Mouse (Mus musculus) bone marrow macrophage, adult 2 months (primary cell): Measurements from ENCODE around the gene Pttg1ip. TPM values are rescaled to one million over a fixed set of nuclear protein-coding genes. Genes with fewer than 3 reads are reported as not detected.
A peak's percentile ranks its signal among the peaks of the same experiment; 100 is the strongest.

ENCODE experiments used
- H3K27ac ChIP-seq: 2 replicates; pipeline ENCODE4 v1.5.1; 2012; ENCODE audit warnings: low read depth, low read length; ENCODE audit not compliant: insufficient read depth
- H3K4me1 ChIP-seq: 2 replicates; pipeline ENCODE4 v1.6.1; 2012; ENCODE audit warnings: low read length; ENCODE audit not compliant: control insufficient read depth, insufficient read depth
- H3K4me3 ChIP-seq: 2 replicates; pipeline ENCODE4 v1.5.1; 2012; ENCODE audit warnings: mild to moderate bottlenecking, low read length, moderate library complexity; ENCODE audit not compliant: insufficient read depth
- CTCF ChIP-seq: IDR thresholded peaks from 2 replicates; pipeline ENCODE4 v1.5.1; 2012; ENCODE audit warnings: low read depth, mild to moderate bottlenecking, low read length, moderate library complexity
- POLR2A ChIP-seq: IDR thresholded peaks from 2 replicates; pipeline ENCODE4 v1.6.1; 2012; ENCODE audit warnings: mild to moderate bottlenecking, low read depth, low read length, borderline replicate concordance
- polyA plus RNA-seq: library from polyadenylated mRNA; stranded (reverse); fragments of >200 nt; gene quantifications from 2 replicates; pipeline ENCODE4 v1.2.4, GENCODE M21; 2012; ENCODE audit not compliant: missing spikeins, insufficient read depth, insufficient read length

Gene Pttg1ip
- polyA plus RNA-seq, 1 experiment = 102 TPM

GRCm38 (mm10) chr10:77544916-77545315 lies 36.6 kb upstream of the Pttg1ip start:
- no peak overlapping the region for H3K4me3 ChIP-seq
- peaks cover 74% of the 10 kb centered on the region for H3K4me1 ChIP-seq
- peak overlapping the region; percentile 85 for H3K27ac ChIP-seq
- TF ChIP-seq POLR2A (no peak), CTCF (no peak)

- no peak overlapping the region for H3K4me3 ChIP-seq
- no peak for TF ChIP-seq POLR2A
- TF ChIP-seq CTCF = no peak
- peaks cover 66% of the 10 kb centered on the region for H3K4me1 ChIP-seq
- H3K27ac ChIP-seq = peak overlapping the region; percentile 9; the same call in 1 of the 2 replicates
Measured at GRCm38 (mm10) chr10:77548576-77548975, 32.9 kb upstream of the Pttg1ip start.

DNA sequence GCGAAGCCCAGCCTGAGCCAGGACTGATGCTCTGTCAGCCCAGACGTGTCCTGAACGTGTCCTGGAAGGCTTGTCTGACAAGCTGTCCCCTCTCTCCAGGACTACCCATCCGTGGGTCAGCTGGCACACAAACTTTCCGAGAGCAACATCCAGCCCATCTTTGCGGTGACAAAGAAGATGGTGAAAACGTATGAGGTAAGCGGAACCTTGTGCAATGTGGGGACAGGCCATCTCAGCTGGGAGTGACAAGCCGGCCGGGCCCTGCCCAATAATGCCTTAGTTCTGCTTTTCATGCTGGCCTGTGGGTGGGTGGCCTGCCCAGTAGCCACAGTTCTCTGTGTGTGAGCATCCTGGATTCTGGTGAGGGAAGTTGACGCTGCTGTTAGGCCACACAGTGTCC lies 30.6 kb upstream of the Pttg1ip start:
- peak overlapping the region; percentile 71 for H3K27ac ChIP-seq
- TF ChIP-seq CTCF (no peak), POLR2A (no peak)
- H3K4me1 ChIP-seq = peaks cover 45% of the 10 kb centered on the region
- no peak overlapping the region for H3K4me3 ChIP-seq

GRCm38 (mm10) chr10:77552162-77552561 lies 29.4 kb upstream of the Pttg1ip start:
- TF ChIP-seq CTCF (no peak), POLR2A (no peak)
- H3K27ac ChIP-seq = no peak overlapping the region
- no peak overlapping the region for H3K4me3 ChIP-seq
- H3K4me1 ChIP-seq = peaks cover 40% of the 10 kb centered on the region

DNA sequence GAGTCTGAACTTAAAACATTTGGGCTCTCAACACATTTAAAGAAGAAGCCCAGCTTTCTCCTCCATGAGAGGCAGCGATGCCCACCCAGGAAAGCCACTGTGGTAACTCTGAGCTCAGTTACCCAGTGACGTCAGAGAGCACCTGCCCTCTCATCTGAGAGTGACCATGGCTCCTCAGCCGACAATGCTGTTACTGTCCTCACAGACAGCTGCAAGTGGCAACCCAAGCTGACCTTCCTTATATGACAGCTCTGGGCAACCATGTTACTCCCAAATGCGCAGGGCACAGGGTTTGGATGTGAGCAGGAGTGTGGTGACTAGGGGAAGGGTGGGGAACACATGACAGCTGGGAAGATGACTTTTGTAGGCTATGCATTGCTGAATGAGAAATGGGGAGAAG lies 28.2 kb upstream of the Pttg1ip start:
- no peak for TF ChIP-seq POLR2A
- no peak for TF ChIP-seq CTCF
- H3K27ac ChIP-seq = no peak overlapping the region
- H3K4me1 ChIP-seq = peaks cover 41% of the 10 kb centered on the region
- no peak overlapping the region for H3K4me3 ChIP-seq

DNA sequence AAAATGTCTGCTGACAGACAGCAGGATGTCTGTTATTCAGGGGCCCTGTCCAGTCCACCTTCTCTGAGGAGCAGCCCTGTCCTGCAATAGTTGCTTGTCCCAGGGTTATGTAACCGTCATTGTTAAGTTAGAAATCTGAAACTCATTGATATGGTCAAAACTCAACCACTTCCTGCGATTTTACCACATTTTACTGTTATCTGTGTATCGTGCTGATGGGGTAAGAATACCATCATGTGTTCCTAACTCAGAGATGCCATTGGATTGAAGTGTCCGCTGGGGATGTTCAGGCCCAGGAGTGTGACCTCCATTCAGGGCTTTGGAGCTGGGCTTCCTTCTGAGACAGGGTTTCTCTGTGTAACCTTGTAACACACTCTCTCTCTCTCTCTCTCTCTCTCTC lies 26.6 kb upstream of the Pttg1ip start:
- H3K27ac ChIP-seq = no peak overlapping the region
- peaks cover 26% of the 10 kb centered on the region for H3K4me1 ChIP-seq
- no peak overlapping the region for H3K4me3 ChIP-seq
- TF ChIP-seq CTCF (no peak), POLR2A (no peak)

GRCm38 (mm10) chr10:77556631-77557030 lies 24.9 kb upstream of the Pttg1ip start:
- no peak overlapping the region for H3K4me3 ChIP-seq
- H3K27ac ChIP-seq = no peak overlapping the region
- no peak for TF ChIP-seq POLR2A
- TF ChIP-seq CTCF = no peak
- peaks cover 12% of the 10 kb centered on the region for H3K4me1 ChIP-seq

- peaks cover 6% of the 10 kb centered on the region; the same call in 1 of the 2 replicates for H3K4me1 ChIP-seq
- no peak overlapping the region for H3K4me3 ChIP-seq
- no peak overlapping the region for H3K27ac ChIP-seq
- TF ChIP-seq CTCF (0 out of 2 replicates have a peak, but pooled peaks have one; percentile 18), POLR2A (no peak)
Measured at GRCm38 (mm10) chr10:77557641-77558040, 23.9 kb upstream of the Pttg1ip start.

GRCm38 (mm10) chr10:77560090-77560489 lies 21.4 kb upstream of the Pttg1ip start:
- no peak overlapping the region for H3K4me3 ChIP-seq
- H3K4me1 ChIP-seq = peaks cover 6% of the 10 kb centered on the region; the same call in 1 of the 2 replicates
- H3K27ac ChIP-seq = no peak overlapping the region
- TF ChIP-seq POLR2A (no peak), CTCF (no peak)

- peaks cover 6% of the 10 kb centered on the region; the same call in 1 of the 2 replicates for H3K4me1 ChIP-seq
- no peak for TF ChIP-seq POLR2A
- no peak for TF ChIP-seq CTCF
- H3K27ac ChIP-seq = no peak overlapping the region
- no peak overlapping the region for H3K4me3 ChIP-seq
Measured at GRCm38 (mm10) chr10:77560830-77561229, 20.7 kb upstream of the Pttg1ip start.

GRCm38 (mm10) chr10:77561508-77561907 lies 20.0 kb upstream of the Pttg1ip start:
- H3K4me1 ChIP-seq = peaks cover 6% of the 10 kb centered on the region; the same call in 1 of the 2 replicates
- H3K27ac ChIP-seq = no peak overlapping the region
- TF ChIP-seq POLR2A (no peak), CTCF (no peak)
- H3K4me3 ChIP-seq = no peak overlapping the region
